Mouse (Mus musculus): ENCODE measurements around the gene Tpcn2.

Tpcn2 gene

DNA sequence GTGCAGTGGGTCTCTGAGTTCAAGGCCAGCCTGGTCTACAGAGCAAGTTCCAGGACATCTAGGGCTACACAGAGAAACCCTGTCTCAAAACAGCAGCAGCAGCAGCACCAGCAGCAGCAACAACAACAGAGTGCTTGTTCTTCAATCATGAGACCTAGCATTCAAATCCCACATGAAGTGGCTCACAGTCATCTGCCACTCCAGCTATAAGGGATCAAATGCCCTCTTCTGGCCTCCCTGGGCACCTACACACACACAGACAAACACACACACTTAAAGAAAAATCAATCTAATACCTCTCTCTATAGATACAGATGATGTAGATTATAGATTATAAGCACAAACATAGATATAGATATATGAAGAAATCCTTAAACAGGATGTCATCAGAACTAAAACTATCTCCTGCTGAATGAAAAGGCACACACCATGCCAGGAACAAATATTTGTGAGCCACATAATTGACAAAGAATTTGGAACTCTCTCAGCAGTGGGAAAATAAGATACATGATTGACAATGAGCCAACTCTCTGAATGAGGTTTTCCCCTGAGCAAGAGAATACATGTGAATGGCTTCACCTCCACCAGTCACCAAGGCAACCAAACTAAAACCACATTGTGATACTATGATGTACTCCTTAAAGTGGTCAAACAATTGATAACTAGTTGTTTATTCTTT, 137.4 kb downstream of the Tpcn2 start:
- no peak for DNase-seq

DNA sequence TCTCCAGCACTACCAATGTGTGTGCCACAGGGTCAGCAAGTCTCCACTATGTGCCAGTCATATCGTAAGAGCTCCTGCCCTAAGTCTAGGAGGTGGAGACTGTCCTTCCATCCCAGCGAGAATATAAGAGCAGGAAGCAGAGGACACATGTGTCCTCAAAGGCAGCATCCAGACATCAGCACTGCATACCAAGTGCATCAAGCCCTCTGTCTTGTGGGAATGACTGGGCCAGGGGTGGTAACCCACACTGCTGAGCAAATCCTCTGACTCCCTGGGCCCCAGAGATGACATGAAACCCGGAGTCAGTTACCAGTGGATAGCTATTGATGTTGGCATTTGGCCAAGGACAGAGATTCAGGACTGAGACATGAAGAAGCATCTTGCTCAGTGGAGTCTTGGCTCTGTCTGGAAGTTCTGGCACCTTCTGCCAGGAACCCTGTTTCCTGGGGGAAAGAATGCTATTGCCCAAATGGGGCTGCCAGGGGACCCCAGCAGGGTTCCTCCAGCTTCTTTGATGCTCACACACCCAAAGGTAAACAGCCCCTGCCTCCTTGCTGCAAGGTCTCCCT, 140.2 kb downstream of the Tpcn2 start:
- DNase-seq, result peak; percentile 24 to 40

DNA sequence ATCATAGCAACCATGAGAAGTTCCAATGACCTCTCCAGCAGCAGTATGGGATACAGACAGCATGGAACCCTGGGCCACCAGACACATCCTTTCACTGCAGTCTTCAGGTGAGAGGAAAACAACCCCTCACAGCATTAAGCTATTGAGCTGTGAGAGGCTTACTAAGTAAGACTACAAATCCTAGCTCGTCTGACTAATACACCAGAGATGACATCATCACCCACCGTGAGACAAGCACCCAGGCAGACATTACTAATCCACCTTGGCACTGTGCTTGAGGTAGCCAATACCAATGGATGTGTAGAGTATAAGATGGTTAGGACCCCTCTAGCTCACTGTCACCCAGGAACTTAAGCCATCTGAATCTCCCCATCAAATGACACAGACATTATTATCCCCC, 143.2 kb downstream of the Tpcn2 start:
- no peak for DNase-seq

DNA sequence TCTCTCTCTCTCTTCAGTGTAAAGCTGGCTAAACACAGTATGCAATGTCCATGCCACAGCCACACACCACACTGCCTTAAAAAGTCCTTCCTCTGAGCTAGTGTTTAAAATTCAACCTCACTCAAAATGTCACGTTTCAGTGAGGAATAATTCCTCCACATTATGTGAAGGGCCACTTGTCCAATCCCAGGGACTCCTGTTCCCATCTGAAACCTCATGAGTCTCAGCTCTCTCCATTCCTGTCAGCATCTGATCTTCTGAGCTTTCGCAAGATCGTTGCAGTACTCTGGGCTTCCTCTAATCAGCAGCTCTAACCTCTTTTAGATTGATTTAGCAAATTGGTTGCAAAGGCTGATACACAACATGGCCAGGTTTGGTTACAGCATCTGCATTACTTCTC, 144.2 kb downstream of the Tpcn2 start:
- DNase-seq, result no peak

DNA sequence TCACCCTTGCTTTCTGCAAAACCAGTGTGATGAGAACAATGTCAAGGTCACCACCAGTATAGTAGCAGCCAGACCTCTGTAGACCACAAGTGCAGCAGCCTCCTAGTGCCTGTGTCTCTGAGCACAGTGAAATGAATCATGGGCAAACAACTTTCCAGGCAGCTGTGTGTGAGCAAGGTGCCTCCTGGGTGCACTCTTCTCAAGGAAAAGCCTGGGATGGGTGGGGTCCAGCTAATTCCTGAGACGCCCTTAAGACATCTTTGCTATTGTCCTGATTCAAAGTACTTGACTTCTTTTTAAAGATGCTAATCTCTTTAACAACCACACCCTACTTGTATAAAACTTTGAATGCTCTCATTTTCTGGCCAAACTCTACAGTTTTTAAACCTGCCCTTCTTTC, 144.7 kb downstream of the Tpcn2 start:
- no peak for DNase-seq

DNA sequence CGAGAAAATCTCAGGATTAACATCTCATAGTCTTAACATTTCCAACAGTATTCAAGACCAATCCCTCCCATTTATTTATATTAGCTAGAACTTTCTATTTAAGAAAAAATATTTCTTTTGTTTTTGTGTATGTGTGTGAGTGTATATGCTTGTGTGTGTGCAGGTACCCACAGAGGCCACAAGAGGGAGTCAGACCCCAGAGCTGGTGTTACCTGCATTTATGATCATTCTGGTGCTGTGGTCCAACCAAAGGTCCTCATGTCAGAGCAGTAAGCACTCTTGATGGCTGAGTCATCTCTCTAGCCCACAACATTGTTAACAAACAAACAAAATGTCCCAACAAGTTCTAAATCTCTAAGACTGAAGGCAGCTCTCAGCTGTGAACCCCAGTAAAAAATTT, 145.9 kb downstream of the Tpcn2 start:
- DNase-seq, result no peak

DNA sequence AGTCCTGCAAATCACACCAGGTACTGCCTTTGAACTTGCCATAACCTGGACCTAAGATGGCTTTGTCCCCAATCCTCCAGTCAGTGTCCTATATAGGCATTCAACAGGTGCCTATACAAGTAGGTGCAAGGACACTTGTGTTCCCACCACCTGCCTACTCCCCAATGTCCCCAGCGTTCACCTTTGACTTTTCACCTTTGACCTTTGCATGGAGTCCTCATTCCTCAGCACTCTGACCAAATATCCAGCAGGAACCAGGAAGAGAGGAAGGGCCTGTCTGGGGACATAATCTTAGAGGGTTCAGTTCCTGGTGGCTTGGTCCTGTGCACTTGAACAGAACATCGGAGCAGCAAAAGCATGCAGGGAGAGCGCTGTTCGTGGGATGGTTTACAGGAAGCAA, 147.0 kb downstream of the Tpcn2 start:
- DNase-seq, result no peak
